Mouse (Mus musculus) adrenal gland, postnatal 4 days (tissue): Measurements from ENCODE around the gene Cdip1. TPM values are rescaled to one million over a fixed set of nuclear protein-coding genes. Genes with fewer than 3 reads are reported as not detected.
"Not testable (repeated sequence)": the region's sequence is repeated elsewhere in the genome, so short reads cannot be mapped to it uniquely, and the experiment has no call there.

Experiments used
- DNase-seq, 2 experiments: peaks; one replicate each; pipeline ENCODE4 v3.0.0; 2021 to 2022; ENCODE audit warnings: low spot score in 2 of 2, mixed read lengths in 2 of 2
- long read RNA-seq, 2 experiments: library from polyadenylated mRNA; stranded (forward); transcript quantifications; one replicate each; pipeline ENCODE4 v2.0.0; 2021
- total RNA-seq, 2 experiments: library from RNA; stranded (reverse); gene quantifications; 2 replicates each; pipeline ENCODE4 v1.2.3; 2021

Gene Cdip1
- total RNA-seq = 100 to 1,000 TPM; 144 to 161 TPM
- long read RNA-seq, experiment 1, full-length matches to known transcripts = 56 of 120 reads
- long read RNA-seq, experiment 1, partial matches to known transcripts = 33 of 120 reads
- long read RNA-seq, experiment 1, other reads (novel, unspliced or antisense) = 31 of 120 reads
- long read RNA-seq, experiment 2, full-length matches to known transcripts = 64 of 157 reads
- long read RNA-seq, experiment 2, partial matches to known transcripts = 14 of 157 reads
- long read RNA-seq, experiment 2, other reads (novel, unspliced or antisense) = 79 of 157 reads

GRCm38 (mm10) chr16:4789810-4790559, at the start of gene Cdip1:
Gene Cdip1 (minus strand): TSS chr16:4790292.
- peak; percentile 87 for DNase-seq

DNA sequence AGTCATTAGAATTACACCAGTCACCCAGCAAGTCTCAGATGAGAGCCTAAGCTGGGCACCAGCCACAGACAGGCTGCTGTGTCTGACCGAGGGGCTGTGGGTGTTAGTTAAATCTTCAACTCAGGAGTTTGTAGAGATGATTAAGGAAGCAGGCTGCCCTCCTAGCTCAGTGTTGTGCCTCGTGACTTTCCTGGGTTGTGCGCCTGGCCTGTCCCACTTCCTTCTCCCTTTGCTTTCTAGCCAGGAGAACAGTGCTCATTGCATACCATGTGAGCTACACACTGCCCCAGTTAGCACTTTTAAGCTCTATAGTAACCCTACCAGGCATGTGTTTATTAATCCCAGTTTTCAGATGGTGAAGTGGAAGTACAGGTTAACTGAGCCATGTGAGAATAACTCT, 49.5 kb upstream of the Cdip1 start:
- DNase-seq = no peak

GRCm38 (mm10) chr16:4837631-4838030, 47.5 kb upstream of the Cdip1 start:
- no peak for DNase-seq

DNA sequence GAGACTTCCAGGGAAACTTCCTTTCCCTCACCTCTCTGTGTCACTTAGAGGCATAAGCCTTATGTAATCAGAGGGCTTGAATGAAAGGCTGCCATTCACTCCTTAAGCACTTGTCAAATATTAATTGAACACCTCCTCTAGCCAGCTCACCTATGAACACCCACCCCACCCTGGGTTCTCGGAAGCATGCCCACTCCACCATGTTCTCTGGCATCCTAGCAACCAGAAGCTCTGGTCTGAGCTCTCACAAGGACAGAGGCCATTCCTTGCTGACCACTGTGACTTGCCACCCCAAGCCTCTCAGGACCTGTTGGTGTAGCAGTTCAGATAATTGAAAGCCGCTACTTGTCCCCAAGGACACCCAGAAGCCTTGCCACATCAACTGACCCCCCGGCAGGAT, 45.1 kb upstream of the Cdip1 start, which contains the start of gene 4930562C15Rik:
TSS of gene 4930562C15Rik (plus strand) at position 226 of the 400 bp plus-strand sequence.
- no peak for DNase-seq

- no peak for DNase-seq
Measured at GRCm38 (mm10) chr16:4833858-4834257, 43.8 kb upstream of the Cdip1 start.

GRCm38 (mm10) chr16:4831650-4832419, 41.7 kb upstream of the Cdip1 start:
- DNase-seq = peak in 1 of 2 experiments; percentile 34

- DNase-seq = no peak
Measured at GRCm38 (mm10) chr16:4829271-4829900, 39.3 kb upstream of the Cdip1 start.

DNA sequence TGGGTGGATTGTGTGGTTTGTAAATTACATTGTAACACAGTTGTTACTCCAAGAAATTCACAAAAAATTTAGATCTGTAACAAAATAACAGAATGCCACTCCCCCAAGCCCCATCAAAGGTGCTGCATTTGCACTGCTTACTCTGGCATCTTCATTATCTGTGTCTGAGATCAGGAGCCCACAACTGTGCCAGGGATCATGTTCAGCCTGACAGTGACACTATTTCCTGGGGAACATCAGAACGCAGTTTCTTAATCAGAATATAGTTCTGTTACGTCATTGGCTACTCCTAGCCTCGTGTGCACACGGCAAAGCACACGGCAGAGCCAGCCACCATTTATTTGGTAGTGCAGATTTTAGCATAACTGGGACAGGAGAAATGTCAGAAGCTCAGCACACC, 37.5 kb upstream of the Cdip1 start:
- no peak for DNase-seq

DNA sequence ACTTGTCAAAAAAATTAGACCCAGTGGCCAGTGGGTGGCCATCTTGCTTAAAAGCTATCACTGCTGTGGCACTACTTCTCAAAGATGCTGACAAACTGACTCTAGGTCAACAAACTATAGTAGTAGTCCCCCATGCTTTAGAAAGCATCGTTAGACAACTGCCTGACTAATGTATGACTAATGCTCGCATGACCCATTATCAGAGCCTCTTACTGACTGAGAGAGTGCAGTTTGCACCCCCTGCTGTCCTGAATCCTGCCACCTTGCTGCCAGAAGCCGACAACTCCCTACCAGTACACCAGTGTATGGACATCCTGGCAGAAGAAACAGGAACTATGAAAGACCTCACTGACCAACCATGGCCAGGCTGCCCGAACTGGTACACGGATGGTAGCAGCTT, 34.4 kb upstream of the Cdip1 start:
- not testable (repeated sequence) for DNase-seq

- DNase-seq = no peak
Measured at GRCm38 (mm10) chr16:4818349-4818748, 28.3 kb upstream of the Cdip1 start.

- no peak for DNase-seq
Measured at GRCm38 (mm10) chr16:4796631-4797030, 6.5 kb upstream of the Cdip1 start.

DNA sequence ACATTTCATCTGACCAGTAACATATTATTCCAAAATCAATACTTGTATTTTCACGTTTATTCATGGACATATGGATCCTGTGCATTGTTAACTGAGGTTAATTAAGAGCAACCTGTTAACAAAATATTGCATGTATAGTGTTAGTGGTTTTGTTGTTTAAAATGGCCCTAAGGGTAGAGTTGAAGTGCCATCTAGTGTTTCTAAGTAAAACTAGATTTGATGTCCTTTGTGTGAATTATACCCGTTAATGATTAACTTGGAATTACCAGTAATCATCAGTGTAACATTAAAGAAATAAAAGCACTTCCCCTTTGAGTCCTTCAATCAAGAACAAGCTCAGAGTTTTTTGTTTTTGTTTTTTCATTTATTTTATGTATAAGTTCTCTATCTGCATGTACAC, 1.2 kb upstream of the Cdip1 start:
- DNase-seq = no peak

GRCm38 (mm10) chr16:4789311-4789768, 752 bp downstream of the Cdip1 start:
- DNase-seq = no peak

DNA sequence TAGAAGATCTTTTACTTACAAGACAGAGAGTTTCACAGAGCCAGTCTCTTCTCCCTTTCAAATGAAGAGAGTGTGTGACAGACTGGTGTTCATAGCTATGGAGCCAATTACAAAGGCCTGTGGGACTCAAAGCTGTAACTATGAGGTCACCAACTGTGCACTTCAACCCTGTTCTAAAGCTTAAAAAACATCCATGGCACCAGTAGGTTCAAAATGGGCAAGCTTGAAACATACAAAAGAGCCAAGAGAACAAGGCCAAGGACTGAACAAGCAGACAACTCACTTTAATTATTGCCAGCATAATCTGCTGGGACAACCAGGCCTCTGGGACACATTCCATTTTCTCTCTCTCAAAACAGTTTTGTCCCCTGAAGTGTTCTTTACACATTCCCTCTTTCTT, 1.9 kb downstream of the Cdip1 start:
- DNase-seq = no peak

- no peak for DNase-seq
Measured at GRCm38 (mm10) chr16:4785706-4786105, 4.4 kb downstream of the Cdip1 start.

GRCm38 (mm10) chr16:4782515-4782914, 7.6 kb downstream of the Cdip1 start:
- no peak for DNase-seq

- DNase-seq = no peak
Measured at GRCm38 (mm10) chr16:4781524-4782196, 8.4 kb downstream of the Cdip1 start.

DNA sequence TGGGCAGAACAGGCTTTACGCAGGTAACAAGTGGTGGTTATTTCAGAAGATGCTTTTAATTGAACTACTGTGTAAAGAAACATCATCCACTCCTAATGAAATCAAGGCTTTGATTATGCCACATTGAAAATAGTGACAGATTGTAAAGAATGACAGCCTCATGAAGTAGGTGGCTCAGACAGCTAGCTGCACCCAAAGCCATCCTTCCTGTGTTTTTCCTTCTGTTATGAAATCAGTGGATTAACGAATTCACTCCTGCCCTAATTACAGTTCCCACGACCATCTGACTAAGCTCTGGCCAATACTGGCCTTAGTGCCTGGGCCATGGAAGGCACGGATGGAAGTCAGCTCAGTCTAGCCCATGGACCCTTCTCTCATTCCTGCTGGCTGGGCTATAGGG, 11.2 kb downstream of the Cdip1 start:
- no peak for DNase-seq

GRCm38 (mm10) chr16:4777905-4778609, 12.0 kb downstream of the Cdip1 start:
- no peak for DNase-seq
